ENCODE assay signal across 10 mouse cellular contexts in the genomic region with DNA sequence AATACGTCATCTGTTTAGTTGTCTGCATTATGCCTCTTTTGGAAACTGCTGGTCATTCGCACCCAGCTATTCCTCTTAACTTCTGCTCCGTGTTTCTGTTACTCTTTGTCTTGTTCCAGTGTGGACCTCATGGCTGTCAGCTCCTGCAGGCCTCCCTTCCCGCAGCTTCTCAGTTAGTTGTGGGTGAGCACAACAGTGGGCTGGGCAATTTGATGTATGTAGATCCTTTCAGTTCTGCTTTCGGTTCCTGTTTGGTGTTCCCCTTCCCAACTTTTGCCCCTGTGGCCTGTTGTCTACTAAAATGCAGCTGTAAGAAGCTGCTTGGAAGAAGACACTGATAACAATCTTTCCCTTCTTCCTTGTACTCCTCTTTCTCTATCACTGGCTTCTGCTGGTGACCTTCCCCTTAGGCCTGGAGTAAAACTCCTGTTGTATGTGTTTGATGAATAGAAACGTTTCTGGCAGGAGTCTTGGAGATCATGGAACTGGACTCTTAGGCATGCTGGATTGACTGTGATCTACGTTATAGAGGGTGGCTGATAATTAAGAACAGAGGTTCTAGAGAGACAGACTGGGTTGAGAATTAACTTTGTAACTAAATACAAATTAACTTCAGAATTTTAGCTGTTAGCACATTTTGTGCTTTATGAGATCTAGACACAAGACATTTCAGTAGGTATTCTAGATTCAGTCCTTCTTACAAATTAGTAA. TPM values are rescaled to one million over a fixed set of nuclear protein-coding genes. Genes with fewer than 3 reads are reported as not detected.
DNase-seq lines count a peak whose midpoint lies in the region; ATAC-seq and TF ChIP-seq lines count a peak whose summit lies in the region.
"Had no signal": no experiment of that assay in that cellular context is flagged by ENCODE, and none has a peak within 500 bp of the region (broad histone marks: within the 10 kb centered on the region; RNA-seq: fewer than 3 reads in every experiment).

No protein-coding gene starts in this region.

- no peaks in the 10 kb centered on the region for H3K36me3 ChIP-seq in lung, postnatal 0 days (ENCODE audit: insufficient read depth, low read length)
- H3K36me3 ChIP-seq in splenic B cell, adult 2 months (ENCODE audit: control insufficient read depth, insufficient read depth, low read length, poor library complexity, severe bottlenecking): no peaks in the 10 kb centered on the region
- no peaks in the 10 kb centered on the region for H3K36me3 ChIP-seq in midbrain, embryonic 11.5 days (ENCODE audit: control insufficient read depth, insufficient read depth, low read length)
- H3K36me3 ChIP-seq: stomach, embryonic 15.5 days had no signal

- TF ChIP-seq EP300 in lung, postnatal 0 days (IDR thresholded peaks at IDR 0.05): no peak

- no peak overlapping the region for H3K9ac ChIP-seq in lung, postnatal 0 days (replicated peaks; ENCODE audit: low read depth)
- no peak overlapping the region for H3K9ac ChIP-seq in midbrain, embryonic 11.5 days (ENCODE audit: low read length)
- H3K9ac ChIP-seq: stomach, embryonic 15.5 days had no signal

- no peak overlapping the region for H3K27ac ChIP-seq in lung, postnatal 0 days (ENCODE audit: low read length)
- no peak overlapping the region for H3K27ac ChIP-seq in midbrain, embryonic 11.5 days (ENCODE audit: low read depth, low read length)
- H3K27ac ChIP-seq: kidney, postnatal 0 days; stomach, embryonic 15.5 days had no signal

- H3K4me3 ChIP-seq in lung, postnatal 0 days (ENCODE audit: low read depth, low read length): no peak overlapping the region
- no peak overlapping the region for H3K4me3 ChIP-seq in midbrain, embryonic 11.5 days (ENCODE audit: low read depth, low read length)
- H3K4me3 ChIP-seq: stomach, embryonic 15.5 days had no signal

- H3K4me2 ChIP-seq in lung, postnatal 0 days (replicated peaks; ENCODE audit: low read depth, low read length): no peak overlapping the region
- no peak overlapping the region for H3K4me2 ChIP-seq in midbrain, embryonic 11.5 days
- H3K4me2 ChIP-seq: stomach, embryonic 15.5 days had no signal

- no peak for TF ChIP-seq CTCF in lung, postnatal 0 days (IDR thresholded peaks at IDR 0.05)

- intact Hi-C loops in heart, postnatal 25 days (cut with DNase I): loop anchor here (5.0 kb wide), 1 partner anchor 219 kb away; no protein-coding TSS in a partner anchor

- H3K4me1 ChIP-seq in lung, postnatal 0 days (ENCODE audit: insufficient read depth, low read depth, low read length): peaks cover 5% of the 10 kb centered on the region; the same call in 1 of the 2 replicates
- H3K4me1 ChIP-seq in midbrain, embryonic 11.5 days (ENCODE audit: control insufficient read depth, insufficient read depth, low read length): peaks cover 11% of the 10 kb centered on the region

- H3K27me3 ChIP-seq in lung, postnatal 0 days (replicated peaks; ENCODE audit: insufficient read depth, low read length): no peaks in the 10 kb centered on the region
- H3K27me3 ChIP-seq in splenic B cell, adult 2 months (ENCODE audit: control insufficient read depth, insufficient read depth, low read length, poor library complexity, severe bottlenecking): no peaks in the 10 kb centered on the region
- H3K27me3 ChIP-seq in midbrain, embryonic 11.5 days (ENCODE audit: control insufficient read depth, insufficient read depth, low read length): no peaks in the 10 kb centered on the region
- H3K27me3 ChIP-seq: stomach, embryonic 15.5 days had no signal

- no peak for ATAC-seq in lung, postnatal 0 days
- no peak for ATAC-seq in midbrain, embryonic 11.5 days (ENCODE audit: low FRiP score)

- H3K9me3 ChIP-seq in lung, postnatal 0 days (ENCODE audit: low read length): no peaks in the 10 kb centered on the region
- no peaks in the 10 kb centered on the region for H3K9me3 ChIP-seq in midbrain, embryonic 11.5 days (ENCODE audit: control insufficient read depth, low read length)
- H3K9me3 ChIP-seq: stomach, embryonic 15.5 days had no signal

- 73% methylated on average over 7 of the region's 7 CpGs for WGBS in lung, postnatal 0 days
- WGBS in midbrain, embryonic 11.5 days: 86% methylated on average over 7 of the region's 7 CpGs

- peak; percentile 59 for DNase-seq in layer of hippocampus, adult 9-11 months
- DNase-seq in layer of hippocampus, postnatal 14 days (ENCODE audit: low spot score in 2 of 2): no peak
- peak; percentile 13 for DNase-seq in heart, postnatal 25 days (ENCODE audit: low spot score)
- peak; percentile 28 for DNase-seq in lung, postnatal 0 days (ENCODE audit: low spot score)
- DNase-seq in splenic B cell, adult 2 months (ENCODE audit: low read depth, low spot score): peak; percentile 88
- no peak for DNase-seq in midbrain, embryonic 11.5 days (ENCODE audit: low spot score, missing footprints)
- DNase-seq in urinary bladder, postnatal 10 days (ENCODE audit: low spot score): no peak
- DNase-seq: embryo, embryonic 11 days had no signal

RNA-seq across cellular contexts. Expression of gene Prcp, which starts 4.5 kb away (rescaled TPM):
- total RNA-seq in layer of hippocampus, postnatal 14 days (2021): 10 to 100 TPM in 1 of 2 experiments, 1 to 10 TPM in 1; 8.8 to 10.9 TPM
- total RNA-seq in heart, postnatal 25 days (2021): 10 to 100 TPM; 13.7 to 16.5 TPM
- polyA plus RNA-seq in lung, postnatal 0 days (2015; fragmentation: Nextera tagmentation; extraction: Ambion mirVana): 30.0 and 34.9 TPM in 2 replicates
- polyA plus RNA-seq in midbrain, embryonic 11.5 days (2014; fragmentation: Nextera tagmentation; extraction: Ambion mirVana): 19.4 and 19.6 TPM in 2 replicates

RNA-seq across cellular contexts. Expression of gene Ddias, which starts 4.7 kb away (rescaled TPM):
- 1 to 10 TPM in 1 of 2 experiments, under 1 TPM in 1; 0.86 to 2.2 TPM for total RNA-seq in layer of hippocampus, postnatal 14 days (2021)
- total RNA-seq in heart, postnatal 25 days (2021): under 1 TPM; 0.31 to 0.36 TPM
- polyA plus RNA-seq in lung, postnatal 0 days (2015; fragmentation: Nextera tagmentation; extraction: Ambion mirVana): 1.1 and 1.5 TPM in 2 replicates
- polyA plus RNA-seq in midbrain, embryonic 11.5 days (2014; fragmentation: Nextera tagmentation; extraction: Ambion mirVana): 24.8 and 28.4 TPM in 2 replicates

Comparison
In these comparisons a context has a peak if more than half of its experiments do, and no peak if none do; other contexts are left out.
1. DNase-seq: peak in layer of hippocampus, adult 9-11 months (single experiment), heart, postnatal 25 days (single experiment), lung, postnatal 0 days (single experiment) and splenic B cell, adult 2 months (single experiment); none in layer of hippocampus, postnatal 14 days (0 of 2), midbrain, embryonic 11.5 days (single experiment) and urinary bladder, postnatal 10 days (single experiment).